Mouse (Mus musculus) olfactory bulb, adult 2 months (tissue): ENCODE measurements around the gene Cnmd.

ENCODE experiments used
- CTCF ChIP-seq: fragments of 200-500 bp; IDR thresholded peaks from 2 replicates; pipeline ENCODE4 v1.5.1; 2012; ENCODE audit warnings: low read depth, mild to moderate bottlenecking, low read length, moderate library complexity; ENCODE audit not compliant: insufficient read depth
- POLR2A ChIP-seq: fragments of 200-500 bp; IDR thresholded peaks from 2 replicates; pipeline ENCODE4 v1.6.1; 2012; ENCODE audit warnings: mild to moderate bottlenecking, low read depth, low read length, moderate library complexity; ENCODE audit not compliant: insufficient read depth

- TF ChIP-seq CTCF (no peak), POLR2A (no peak)
Observed at GRCm38 (mm10) chr14:79701606-79702005, 39.6 kb upstream of the Cnmd start.
